Mouse (Mus musculus) heart, embryonic 10.5 days (tissue): Measurements from ENCODE around the gene Fgf12. TPM values are rescaled to one million over a fixed set of nuclear protein-coding genes. Genes with fewer than 3 reads are reported as not detected.

Experiments
- DNase-seq: peaks from one replicate; pipeline ENCODE4 v3.0.0-alpha.2; 2017; ENCODE audit warnings: low spot score
- H3K27ac ChIP-seq: fragments of 300-500 bp; sonication (generic); 2 replicates; pipeline ENCODE4 v1.5.1; 2016; ENCODE audit warnings: mild to moderate bottlenecking
- H3K27me3 ChIP-seq: fragments of 300-500 bp; sonication (generic); 2 replicates; pipeline ENCODE4 v1.6.1; 2016; ENCODE audit warnings: mild to moderate bottlenecking; ENCODE audit not compliant: poor library complexity, insufficient read depth, severe bottlenecking
- H3K36me3 ChIP-seq: fragments of 300-500 bp; sonication (generic); 2 replicates; pipeline ENCODE4 v1.6.1; 2016; ENCODE audit warnings: mild to moderate bottlenecking, moderate library complexity
- H3K4me1 ChIP-seq: fragments of 300-500 bp; sonication (generic); 2 replicates; pipeline ENCODE4 v1.6.1; 2016; ENCODE audit warnings: mild to moderate bottlenecking
- H3K4me3 ChIP-seq: fragments of 300-500 bp; sonication (generic); 2 replicates; pipeline ENCODE4 v1.5.1; 2016; ENCODE audit warnings: mild to moderate bottlenecking, moderate library complexity
- H3K9me3 ChIP-seq: fragments of 300-500 bp; sonication (generic); 2 replicates; pipeline ENCODE4 v1.6.1; 2016; ENCODE audit warnings: mild to moderate bottlenecking, moderate library complexity
- WGBS: fragments of 180-500 bp; shearing (Covaris S2); methylation state at CpG from one replicate; pipeline ENCODE4 v1.1.7; 2016; 5-methylcytosine and 5-hydroxymethylcytosine counted together
- microRNA counts: library from miRNA; unstranded; fragments of <30 nt; microRNA quantifications from one replicate; lab custom pipeline; 2017
- microRNA-seq: library from miRNA; unstranded; fragments of <30 nt; microRNA quantifications from one replicate; pipeline ENCODE4, GENCODE M21; 2017
- polyA plus RNA-seq: library from polyadenylated mRNA; unstranded; fragments of >200 nt; fragmentation: Nextera tagmentation; extraction: Ambion mirVana; gene quantifications from 2 replicates; pipeline ENCODE4 v1.2.1, GENCODE M21; 2016

Fgf12 gene
- polyA plus RNA-seq, 1 experiment from 2014 or later: 2.0 TPM

DNA sequence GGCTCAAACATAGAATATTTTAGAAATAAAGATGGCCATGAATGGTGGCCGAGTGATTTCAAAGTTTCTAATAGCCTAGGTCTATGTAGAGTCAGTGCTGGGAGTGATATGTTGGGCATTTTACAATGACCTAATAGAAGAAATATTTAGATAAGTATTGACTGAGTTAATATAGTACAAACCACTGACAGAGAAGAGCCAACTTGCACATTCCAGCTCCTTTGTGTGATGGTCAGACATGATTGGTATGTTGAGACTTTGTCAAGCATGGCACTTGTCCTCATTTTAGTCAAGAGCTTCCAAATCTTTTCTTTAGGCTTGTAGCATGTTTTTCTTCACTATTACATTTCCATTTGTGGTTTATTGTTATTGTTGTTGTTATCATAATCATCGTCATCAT, 596.4 kb downstream of the Fgf12 start:
- no peak overlapping the region for H3K4me3 ChIP-seq
- H3K27ac ChIP-seq: no peak overlapping the region
- no peaks in the 10 kb centered on the region for H3K4me1 ChIP-seq
- no peaks in the 10 kb centered on the region for H3K9me3 ChIP-seq
- no peaks in the 10 kb centered on the region for H3K27me3 ChIP-seq
- no peaks in the 10 kb centered on the region for H3K36me3 ChIP-seq
- no peak for DNase-seq
- 86% methylated on average over 2 of the region's 2 CpGs for WGBS

GRCm38 (mm10) chr16:28140972-28141371, 611.9 kb downstream of the Fgf12 start:
- Histone ChIP-seq H3K36me3 (no peaks in the 10 kb centered on the region), H3K9me3 (no peaks in the 10 kb centered on the region), H3K27ac (no peak overlapping the region), H3K27me3 (no peaks in the 10 kb centered on the region), H3K4me1 (no peaks in the 10 kb centered on the region), H3K4me3 (no peak overlapping the region)
- WGBS: 72% methylated on average over 3 of the region's 3 CpGs
- DNase-seq: no peak

DNA sequence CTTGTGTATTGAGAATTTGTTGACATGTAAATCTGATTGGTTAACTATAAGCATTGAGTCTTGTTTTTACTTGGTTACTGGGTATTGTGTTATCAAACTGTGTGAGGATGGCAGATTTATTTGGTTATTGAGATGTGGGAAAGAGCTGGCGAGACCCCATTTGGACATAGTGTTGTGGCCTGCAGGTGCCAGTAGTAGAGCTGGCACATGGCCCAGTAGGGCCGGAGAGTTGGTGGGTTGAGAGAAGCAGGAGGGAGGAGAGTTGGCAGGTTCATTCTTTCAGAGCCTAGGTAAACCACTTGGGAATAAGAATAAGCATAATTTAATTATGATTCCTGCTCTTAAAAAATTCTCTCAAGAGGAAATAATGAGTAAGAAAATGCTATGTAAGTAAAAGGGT, 625.9 kb downstream of the Fgf12 start:
- Histone ChIP-seq H3K9me3 (no peaks in the 10 kb centered on the region), H3K4me1 (no peaks in the 10 kb centered on the region), H3K4me3 (no peak overlapping the region), H3K27ac (no peak overlapping the region), H3K27me3 (no peaks in the 10 kb centered on the region), H3K36me3 (no peaks in the 10 kb centered on the region)
- DNase-seq: no peak
- 79% methylated on average over 2 of the region's 2 CpGs for WGBS

MicroRNAs encoded within 50 kb of the gene (microRNA counts, 519-probe panel; counts per million panel counts)
- not detected for microRNA mmu-miR-690 (lab: Ali Mortazavi, UCI)

Small RNA genes within 50 kb of the gene (microRNA-seq; reads per million reads assigned to microRNA genes)
- not detected for gene Mir690

Other genes with a start within 250 kb of the Fgf12 start
- gene Mb21d2, start 176.6 kb upstream of the Fgf12 start, polyA plus RNA-seq: 5.8 and 7.2 TPM in 2 replicates